Mouse (Mus musculus) T-helper 2 cell (primary cell): ENCODE measurements around the gene Hnf1a.
"Not testable (repeated sequence)": the region's sequence is repeated elsewhere in the genome, so short reads cannot be mapped to it uniquely, and the experiment has no call there.

Experiments used
- in situ Hi-C: fragments of 300-600 bp; cut with MboI, MseI; formaldehyde crosslinking; loops from one replicate; pipeline ENCODE4 v1.15.1; 2025; ENCODE audit warnings: high pct_unique_total_duplicates

The Hnf1a gene

DNA sequence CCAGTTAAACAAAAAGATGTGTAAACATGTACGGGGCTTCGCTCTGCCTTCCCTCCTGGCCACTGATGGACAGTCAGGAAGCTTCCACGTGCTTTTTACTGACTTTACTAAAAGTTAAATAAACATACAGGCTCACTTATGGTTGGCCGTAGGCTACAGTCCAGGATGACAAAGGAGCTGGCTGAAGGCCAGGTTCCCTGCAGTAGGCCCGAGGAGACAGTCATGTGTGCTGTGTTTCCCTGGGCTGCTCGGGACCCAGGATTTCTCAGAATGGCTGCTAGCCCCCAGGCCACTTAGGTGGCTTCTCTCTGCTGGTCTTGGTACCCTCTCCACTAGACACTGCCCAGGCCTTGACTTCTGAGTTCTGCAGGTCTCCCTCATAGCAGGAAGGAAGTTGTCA is 22.0 kb downstream of the Hnf1a start:
- in situ Hi-C loops: no loop called here

DNA sequence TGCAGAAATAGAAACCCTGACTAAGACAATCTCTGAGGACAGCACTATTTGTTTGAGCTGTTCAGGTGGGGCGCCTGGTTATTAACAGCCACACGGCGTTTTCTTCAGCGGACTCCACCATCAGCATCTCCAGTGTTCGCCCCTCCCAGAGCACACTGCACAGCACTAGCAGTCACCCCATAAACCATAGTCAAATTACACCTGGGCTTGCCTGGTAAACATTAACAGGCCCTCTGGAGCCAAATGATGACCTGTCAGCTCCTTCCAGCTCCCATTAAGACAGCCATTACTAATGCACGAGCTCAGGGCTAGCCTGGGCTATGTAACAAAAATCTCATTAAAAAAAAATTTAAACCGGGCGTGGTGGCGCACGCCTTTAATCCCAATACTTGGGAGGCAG is 25.8 kb downstream of the Hnf1a start:
- in situ Hi-C loops: no loop called here

DNA sequence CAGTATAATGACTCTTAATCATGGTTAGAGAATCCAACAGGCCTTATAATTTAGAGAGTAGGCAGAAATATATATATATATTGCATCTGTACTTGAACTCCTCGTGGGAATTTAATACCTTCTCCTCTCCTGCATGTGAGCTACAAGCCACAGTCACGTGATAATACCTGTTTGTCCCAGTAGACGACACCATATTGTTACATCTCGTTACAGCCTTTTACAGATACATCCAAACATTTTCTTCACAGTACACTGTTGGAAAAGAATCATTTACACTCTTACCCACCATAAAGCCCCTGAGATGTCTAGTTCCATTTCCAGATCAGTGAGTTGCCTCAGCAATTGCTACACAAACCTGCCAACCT is 28.1 kb downstream of the Hnf1a start:
- in situ Hi-C loops: no loop called here

DNA sequence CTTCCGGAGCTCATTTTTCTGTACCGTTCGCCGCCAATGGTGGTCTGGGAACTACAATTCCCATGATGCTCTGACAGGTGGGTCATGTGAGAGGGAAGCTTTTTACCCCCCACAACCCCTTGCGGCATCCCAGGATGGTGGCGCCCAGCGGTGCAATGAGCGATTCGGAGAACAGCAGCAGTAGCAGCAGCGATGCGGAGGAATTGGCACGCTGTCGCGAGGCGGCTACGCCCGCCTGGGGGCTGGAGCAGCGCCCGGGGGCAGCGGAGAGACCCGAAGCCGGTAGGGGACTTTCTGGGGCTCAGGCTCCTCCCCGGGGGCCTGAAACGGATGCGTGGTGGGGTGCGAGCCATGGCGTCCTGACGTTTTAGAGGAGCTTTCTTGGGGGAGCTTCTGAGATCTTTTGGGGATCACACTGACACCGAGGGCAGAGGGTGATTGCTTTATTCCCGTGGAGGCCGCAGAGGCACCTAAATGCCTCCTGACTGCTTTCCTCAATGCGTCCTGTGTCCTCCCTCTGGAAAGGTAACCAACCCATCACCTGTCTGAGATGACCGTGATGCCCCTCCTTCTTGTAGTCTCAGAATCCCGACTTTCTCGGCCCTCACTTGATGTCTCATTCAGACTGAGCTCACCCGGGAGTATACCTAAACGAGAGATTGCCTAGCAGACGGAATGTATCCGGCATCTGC is 28.7 kb downstream of the Hnf1a start, which contains the start of gene 2210016L21Rik:
2210016L21Rik (plus strand) TSS at position 85 of the 692 bp plus-strand sequence.
- in situ Hi-C loops: no loop called here

DNA sequence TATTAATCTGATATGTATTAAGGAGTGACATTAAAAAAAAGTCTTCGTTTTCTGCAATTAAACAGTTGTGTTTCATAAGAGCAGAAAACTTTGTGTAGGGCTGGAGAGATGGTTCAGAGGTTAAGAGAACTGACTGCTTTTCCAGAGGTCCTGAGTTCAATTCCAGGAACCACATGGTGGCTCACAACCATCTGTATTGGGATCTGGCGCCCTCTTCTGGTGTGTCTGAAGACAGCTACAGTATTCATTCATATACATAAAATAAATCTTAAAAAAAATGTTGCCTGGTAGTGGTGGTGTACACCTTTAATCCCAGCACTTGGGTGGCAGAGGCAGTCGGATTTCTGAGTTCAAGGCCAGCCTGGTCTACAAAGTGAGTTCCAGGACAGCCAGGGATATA is 29.8 kb downstream of the Hnf1a start:
- in situ Hi-C loops: not testable (repeated sequence)

DNA sequence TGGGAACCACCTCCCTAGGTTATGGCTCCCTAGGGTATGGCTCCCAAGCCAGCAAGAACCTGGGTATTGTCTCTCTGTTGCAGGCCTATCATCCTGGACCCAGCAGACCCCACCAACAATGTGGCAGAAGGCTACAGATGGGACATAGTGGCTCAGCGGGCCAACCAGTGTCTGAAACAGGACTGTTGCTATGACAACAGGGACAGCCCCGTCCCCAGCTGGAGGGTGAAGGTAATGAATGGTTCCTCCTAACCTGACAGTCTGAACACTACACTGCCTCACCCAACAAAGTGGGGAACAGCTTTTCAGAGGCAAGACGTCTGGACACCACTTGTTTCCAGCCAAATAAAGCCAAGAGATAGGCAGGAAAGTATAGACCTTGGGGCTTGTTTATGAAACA is 35.1 kb downstream of the Hnf1a start:
- in situ Hi-C loops: no loop called here

DNA sequence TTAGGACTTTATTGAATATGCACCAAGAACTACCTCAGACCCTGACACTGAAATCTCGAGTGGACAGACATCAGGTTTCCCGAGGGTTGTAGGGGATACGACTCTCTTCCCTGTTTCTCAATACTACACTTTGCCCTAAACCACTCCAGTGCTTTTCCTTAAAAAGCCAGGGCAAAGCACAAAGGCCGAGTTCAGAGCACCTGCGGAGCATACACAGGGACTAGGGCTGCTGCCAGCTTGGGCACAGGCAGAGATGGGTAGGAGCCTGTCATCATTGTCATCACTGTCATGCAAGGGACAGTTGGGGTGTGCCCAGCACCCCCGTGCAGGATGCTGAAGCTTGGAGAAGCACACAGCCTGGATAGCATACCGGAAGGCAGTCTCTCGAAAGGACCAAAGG is 37.7 kb downstream of the Hnf1a start:
- in situ Hi-C loops: no loop called here

DNA sequence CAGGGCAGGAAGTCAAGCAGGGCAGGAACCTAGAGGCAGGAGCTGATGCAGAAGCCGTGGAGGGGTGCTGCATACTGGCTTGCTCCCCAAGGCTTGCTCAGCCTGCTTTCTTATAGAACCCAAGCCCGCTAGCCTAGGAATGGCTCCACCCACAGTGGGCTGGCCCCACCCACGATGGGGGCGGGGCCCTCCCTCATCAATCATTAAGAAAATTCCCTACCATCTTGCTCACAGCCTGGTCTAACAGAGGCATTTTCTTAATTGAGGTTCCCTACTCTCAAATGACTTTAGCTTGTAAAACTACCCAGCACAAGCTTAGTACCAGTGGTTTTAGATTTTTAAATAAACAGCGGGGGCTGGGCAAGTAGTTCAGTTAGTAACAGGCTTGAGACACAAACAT is 39.3 kb downstream of the Hnf1a start:
- in situ Hi-C loops: no loop called here

DNA sequence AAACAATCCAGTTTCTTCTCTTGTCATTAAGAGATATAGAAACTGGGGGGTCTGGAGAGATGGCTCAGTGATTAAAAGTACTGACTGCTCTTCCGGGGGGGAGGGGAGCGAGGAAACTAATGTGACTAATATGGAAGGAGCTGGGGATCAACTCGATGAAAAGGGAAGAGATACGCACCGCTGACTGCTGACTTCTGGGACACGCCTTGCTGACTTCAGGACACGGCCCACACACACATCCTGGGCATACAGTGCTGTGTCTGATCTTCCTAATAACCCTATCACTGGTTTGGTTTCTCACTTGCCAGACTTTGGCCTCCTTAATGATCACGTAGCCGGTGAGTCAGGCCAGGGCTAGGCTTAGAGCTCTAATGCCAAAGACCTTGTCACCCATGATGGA is 44.1 kb downstream of the Hnf1a start:
- in situ Hi-C loops: no loop called here

DNA sequence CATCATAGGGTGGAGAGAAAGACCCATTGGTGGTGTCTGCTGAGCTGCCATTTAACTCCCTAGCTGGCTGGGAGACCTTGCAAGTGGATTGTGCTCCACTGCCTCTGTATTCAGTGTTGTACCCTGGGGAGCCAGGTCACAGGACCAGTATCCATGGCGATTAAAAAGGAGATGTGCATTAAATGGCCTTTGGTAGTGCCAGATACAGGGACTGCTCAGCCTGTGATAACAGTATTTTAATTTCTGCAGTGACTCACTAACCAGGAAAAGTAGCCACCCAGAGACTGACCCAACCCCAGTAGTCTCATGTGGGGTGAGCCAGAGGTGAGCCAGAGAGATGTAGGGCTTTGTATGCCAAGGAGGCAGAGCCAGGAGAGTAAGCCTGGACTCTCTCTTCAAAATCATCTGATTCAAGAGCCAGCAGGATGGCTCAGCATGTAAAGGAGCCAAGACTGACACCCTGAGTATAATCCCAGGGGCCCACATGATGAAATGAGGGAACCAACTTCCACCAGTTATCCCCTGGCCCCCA is 44.7 kb downstream of the Hnf1a start:
- in situ Hi-C loops: no loop called here

DNA sequence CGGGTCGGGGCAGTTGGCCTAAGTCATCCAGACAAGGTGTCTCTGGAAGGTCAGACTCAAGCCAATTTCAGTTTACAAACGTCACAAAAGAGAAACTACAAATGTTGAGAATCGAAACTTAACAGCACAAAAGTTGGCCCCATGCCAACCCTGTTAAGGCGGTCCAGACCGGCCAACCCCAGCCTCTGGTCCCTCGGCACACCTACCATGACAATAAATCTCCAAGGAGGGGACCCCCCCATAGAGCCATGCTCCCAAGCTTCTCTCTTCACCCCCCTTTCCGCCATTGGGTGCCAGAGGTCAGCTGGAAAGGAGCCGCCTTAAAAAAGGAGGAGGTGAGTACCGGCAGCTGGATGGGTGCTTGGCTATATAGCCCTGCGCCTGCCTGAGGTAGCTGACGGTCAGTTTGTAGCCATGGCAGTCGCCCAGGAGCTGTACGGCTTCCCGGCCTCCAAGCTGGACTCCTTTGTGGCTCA is 47.9 kb downstream of the Hnf1a start, which contains the start of gene Oasl1:
Oasl1 (plus strand) TSS at position 243 of the 476 bp plus-strand sequence.
- in situ Hi-C loops: no loop called here

DNA sequence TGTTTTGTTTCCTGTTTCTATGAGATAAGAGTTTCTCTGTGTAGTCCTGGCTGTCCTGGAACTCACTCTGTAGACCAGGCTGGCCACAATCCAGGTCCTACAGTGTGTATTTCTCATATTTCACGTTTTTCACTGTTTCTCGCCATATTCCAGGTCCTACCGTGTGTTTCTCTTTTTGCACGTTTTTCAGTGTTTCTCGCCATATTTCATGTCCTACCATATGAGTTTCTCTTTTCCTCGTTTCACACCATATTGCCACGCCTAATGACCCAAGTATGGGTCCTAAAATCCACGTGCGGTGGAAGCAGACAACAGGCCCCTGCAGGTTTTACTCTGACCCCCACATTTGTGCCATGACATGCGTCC is 48.5 kb downstream of the Hnf1a start:
- in situ Hi-C loops: no loop called here

DNA sequence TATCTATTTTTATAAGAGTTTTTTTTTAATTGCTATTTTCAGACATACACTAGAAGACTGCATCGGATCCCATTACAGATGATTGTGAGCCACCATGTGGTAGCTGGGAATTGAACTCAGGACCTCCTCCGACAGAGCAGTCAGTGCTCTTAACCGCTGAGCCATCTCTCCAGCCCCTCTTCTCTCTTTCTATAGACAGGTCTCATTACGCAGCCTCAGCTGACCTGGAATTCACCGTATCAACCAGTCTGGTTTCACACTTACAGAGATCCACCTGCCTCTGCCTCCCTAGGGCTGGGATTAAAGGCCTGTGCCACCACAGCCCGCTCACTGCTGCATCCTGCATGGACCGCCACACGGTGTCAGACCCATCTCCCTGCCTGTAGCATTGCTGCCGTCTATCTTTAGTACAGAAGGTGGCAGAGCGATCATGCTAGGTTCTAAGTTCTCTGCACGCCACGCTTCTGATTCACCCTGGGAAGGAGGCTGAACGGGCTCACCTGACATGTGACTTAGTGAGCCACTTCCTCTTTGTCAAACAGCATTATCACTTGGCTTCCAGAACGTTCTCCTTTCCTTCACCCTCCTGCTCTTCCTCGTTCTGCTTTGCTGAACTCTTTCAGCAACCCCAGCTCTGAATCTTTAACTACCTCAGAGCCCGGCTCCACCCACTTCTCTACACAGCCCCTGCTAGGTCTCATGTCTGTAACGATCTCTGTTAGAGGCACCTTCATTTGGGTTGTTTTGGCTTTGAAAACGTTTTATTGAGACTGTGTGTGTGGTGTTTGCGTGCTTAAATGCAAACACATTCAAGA is 49.1 kb downstream of the Hnf1a start:
- in situ Hi-C loops: no loop called here

DNA sequence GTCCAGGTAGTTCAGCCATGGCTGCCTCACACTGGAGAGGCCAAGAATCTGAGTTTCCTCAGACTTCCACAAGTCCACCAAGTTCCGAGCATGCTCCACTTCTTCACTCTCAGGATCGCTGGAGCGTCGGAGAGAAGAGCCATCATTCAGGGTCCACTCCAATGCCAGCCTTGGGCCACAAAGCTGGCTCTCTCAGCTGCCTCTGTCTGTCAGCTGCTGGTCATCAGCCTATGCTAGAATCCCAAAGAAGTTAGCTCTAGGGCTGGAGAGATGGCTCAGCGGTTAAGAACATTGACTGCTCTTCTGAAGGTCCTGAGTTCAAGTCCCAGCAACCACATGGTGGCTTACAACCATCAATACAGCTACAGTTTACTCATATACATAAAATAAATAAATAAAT is 53.5 kb downstream of the Hnf1a start:
- in situ Hi-C loops: not testable (repeated sequence)

DNA sequence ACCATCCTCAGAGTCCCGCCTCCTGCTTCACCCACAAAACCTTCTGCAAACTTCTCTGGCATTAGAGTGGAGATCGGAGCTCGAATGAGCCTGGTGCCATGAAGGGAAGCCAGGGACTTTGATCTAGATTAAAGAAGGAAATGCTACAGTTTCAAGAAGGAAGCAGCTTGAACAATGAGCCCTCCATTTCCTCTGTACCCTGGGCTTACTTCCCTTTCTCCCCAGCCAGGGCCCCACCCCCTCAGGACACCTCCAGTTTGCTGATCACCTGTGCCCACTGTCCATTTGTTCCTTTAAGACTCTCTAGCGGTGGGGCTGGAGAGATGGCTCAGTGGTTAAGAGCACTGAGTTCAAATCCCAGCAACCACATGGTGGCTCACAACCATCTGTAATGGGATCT is 54.1 kb downstream of the Hnf1a start:
- in situ Hi-C loops: no loop called here

DNA sequence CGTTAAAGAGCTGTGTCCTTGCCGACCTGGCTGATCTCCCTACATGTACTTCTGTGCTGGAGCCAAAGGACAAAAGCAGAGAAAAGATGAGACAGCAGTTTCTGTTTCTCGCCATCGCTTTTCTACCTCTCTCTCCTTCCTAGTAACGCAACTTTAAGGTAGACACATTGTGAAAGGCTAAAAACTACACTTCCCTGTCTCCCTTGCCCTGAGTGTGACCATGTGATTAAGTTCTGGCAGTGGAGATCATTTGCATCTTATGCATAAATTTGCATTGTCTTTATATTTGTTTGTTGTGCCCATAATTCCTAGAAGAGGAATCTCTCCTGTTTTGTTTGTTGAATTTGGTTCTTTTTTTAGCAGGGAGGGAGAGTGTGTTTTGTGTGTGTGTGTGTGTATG is 55.0 kb downstream of the Hnf1a start:
- in situ Hi-C loops: no loop called here

DNA sequence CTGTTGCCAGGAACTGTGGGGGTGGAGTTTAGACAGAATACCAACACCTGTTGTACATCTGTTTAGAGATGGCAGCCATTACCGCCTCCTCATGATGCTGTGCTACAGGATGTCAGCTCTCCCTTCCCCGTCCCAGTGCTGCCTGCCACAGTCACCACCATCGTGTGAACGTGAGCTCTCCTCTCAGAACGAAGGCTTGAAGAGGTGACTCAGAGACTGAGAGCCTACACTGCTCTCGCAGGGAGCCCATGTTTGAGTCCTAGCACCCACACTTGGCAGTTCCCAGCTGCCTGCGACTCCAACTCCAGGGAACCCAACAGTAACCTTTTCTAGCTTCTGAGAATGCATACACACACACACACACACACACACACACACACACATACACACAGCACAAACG is 56.0 kb downstream of the Hnf1a start:
- in situ Hi-C loops: no loop called here

DNA sequence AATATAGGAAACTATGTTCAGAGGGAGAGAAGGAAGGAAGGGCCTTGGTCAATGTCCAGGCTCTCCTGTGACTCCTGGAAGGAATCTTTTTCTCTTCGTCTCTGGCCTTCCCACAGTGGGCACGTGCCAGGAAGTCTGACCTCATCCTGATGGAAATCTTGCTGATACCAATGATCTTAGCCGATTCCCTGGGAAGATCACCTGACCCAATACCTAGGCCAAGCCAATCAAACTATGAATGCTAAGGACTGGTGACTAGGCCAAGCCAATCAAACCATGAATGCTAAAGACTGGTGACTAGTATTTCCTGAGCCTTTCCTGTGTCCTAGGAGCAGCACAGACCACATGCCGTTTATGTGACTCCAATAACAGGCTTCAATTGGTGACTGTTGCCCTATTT is 57.2 kb downstream of the Hnf1a start:
- in situ Hi-C loops: no loop called here

DNA sequence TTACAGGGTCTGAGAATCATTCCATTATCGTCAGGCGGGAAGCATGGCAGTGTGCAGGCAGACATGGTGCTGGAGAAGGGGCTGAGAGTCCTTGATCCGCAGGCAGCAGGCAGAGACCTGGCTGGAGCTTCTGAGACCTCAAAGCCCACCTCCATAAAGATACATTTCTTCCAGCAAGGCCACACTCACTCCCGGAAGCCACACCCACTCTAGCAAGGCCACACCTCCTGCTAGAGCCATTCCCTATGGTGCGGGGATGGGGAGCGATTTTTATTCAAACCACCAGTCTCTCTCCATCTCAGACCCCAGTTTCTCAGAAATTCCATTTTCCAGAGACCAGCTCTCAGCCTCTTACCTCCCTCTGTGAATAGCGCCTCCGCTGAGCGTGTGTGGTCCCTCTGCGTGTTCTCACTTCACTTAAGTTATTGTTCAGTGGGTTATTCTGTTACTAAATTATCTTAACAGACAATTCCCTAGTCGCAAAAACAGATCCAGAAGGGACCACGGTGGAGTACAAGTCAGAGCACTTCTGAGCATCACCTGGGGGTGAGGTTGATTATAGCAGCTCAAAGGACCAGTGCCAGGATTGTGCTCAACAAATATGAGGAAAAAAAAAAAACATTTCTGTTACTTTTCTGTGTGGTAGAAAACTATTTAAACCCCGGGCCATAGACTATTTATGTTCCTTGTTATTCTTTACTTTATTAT is 62.1 kb downstream of the Hnf1a start:
- in situ Hi-C loops: no loop called here

DNA sequence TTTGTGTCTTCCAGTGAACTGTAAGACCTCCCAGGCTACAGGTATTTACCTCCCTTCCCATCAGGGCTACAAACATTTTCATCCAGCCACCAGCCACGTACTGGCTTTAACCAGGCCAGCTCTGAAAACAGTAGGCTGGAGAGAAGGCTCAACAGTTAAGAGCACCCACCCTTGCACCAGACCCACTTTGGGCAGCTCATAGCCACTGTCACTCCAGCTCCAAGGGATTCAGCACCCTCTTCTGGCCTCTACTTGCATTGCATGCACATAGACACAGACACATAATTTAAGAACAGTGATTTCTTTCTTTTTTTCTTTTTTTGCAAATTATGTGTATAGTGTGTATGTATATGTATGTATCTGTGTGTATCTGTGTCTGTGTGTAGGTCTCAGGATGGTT is 68.5 kb downstream of the Hnf1a start:
- in situ Hi-C loops: no loop called here
